Mouse (Mus musculus) bone marrow macrophage, adult 2 months (primary cell): ENCODE measurements around the gene Hivep3.

Experiments used
- CTCF ChIP-seq: IDR thresholded peaks from 2 replicates; pipeline ENCODE4 v1.5.1; 2012; ENCODE audit warnings: low read depth, mild to moderate bottlenecking, low read length, moderate library complexity
- POLR2A ChIP-seq: IDR thresholded peaks from 2 replicates; pipeline ENCODE4 v1.6.1; 2012; ENCODE audit warnings: mild to moderate bottlenecking, low read depth, low read length, borderline replicate concordance

- no peak for TF ChIP-seq POLR2A
- no peak for TF ChIP-seq CTCF
These were observed 436.9 kb downstream of the Hivep3 start for GRCm38 (mm10) chr4:120170387-120170936.
